Mouse (Mus musculus) lung, embryonic 16.5 days (tissue): ENCODE results near the gene Rasal2. TPM values are rescaled to one million over a fixed set of nuclear protein-coding genes. Genes with fewer than 3 reads are reported as not detected.

ENCODE experiments used
- ATAC-seq: fragments of 200-750 bp; cut with Nextera tagmentation; 2 replicates; pipeline ENCODE4 v1.8.0; 2017; ENCODE audit warnings: low read depth, mild to moderate bottlenecking, moderate library complexity
- H3K27ac ChIP-seq: fragments of 300-500 bp; sonication (generic); 2 replicates; pipeline ENCODE4 v1.5.1; 2014; ENCODE audit warnings: mild to moderate bottlenecking, control low read depth, low read length
- H3K27me3 ChIP-seq: fragments of 300-500 bp; sonication (generic); 2 replicates; pipeline ENCODE4 v1.6.1; 2014; ENCODE audit warnings: low read depth, low read length, mixed read lengths; ENCODE audit not compliant: control insufficient read depth, insufficient read depth
- H3K36me3 ChIP-seq: fragments of 300-500 bp; sonication (generic); 2 replicates; pipeline ENCODE4 v1.6.1; 2014; ENCODE audit warnings: low read length; ENCODE audit not compliant: control insufficient read depth, insufficient read depth
- H3K4me1 ChIP-seq: fragments of 300-500 bp; sonication (generic); replicated peaks from 2 replicates; pipeline ENCODE4 v1.6.1; 2014; ENCODE audit warnings: low read length, mixed read lengths; ENCODE audit not compliant: control insufficient read depth, insufficient read depth
- H3K4me2 ChIP-seq: fragments of 300-500 bp; sonication (generic); 2 replicates; pipeline ENCODE4 v1.6.1; 2014; ENCODE audit warnings: low read depth, low read length, control low read depth
- H3K4me3 ChIP-seq: fragments of 300-500 bp; sonication (generic); 2 replicates; pipeline ENCODE4 v1.5.1; 2014; ENCODE audit warnings: mild to moderate bottlenecking, low read length, control low read depth
- H3K9ac ChIP-seq: fragments of 300-500 bp; sonication (generic); 2 replicates; pipeline ENCODE4 v1.6.1; 2014; ENCODE audit warnings: low read length, control low read depth
- H3K9me3 ChIP-seq: fragments of 300-500 bp; sonication (generic); 2 replicates; pipeline ENCODE4 v1.6.1; 2016; ENCODE audit warnings: low read length; ENCODE audit not compliant: control insufficient read depth
- WGBS: fragments of 180-500 bp; shearing (Covaris S2); extraction: QIAGEN DNeasy Blood & Tissue Kit; methylation state at CpG from one replicate; pipeline ENCODE4 v1.1.7; 2014; 5-methylcytosine and 5-hydroxymethylcytosine counted together
- polyA plus RNA-seq: library from polyadenylated mRNA; unstranded; fragments of >200 nt; fragmentation: Nextera tagmentation; extraction: Ambion mirVana; gene quantifications from 2 replicates; pipeline ENCODE4 v1.2.1, GENCODE M21; 2015

The Rasal2 gene
- polyA plus RNA-seq, 1 experiment from 2014 or later: 8.5 TPM

GRCm38 (mm10) chr1:157128219-157128618 is 284.2 kb downstream of the Rasal2 start:
- Histone ChIP-seq H3K9me3 (no peaks in the 10 kb centered on the region), H3K27me3 (no peaks in the 10 kb centered on the region), H3K4me3 (no peak overlapping the region), H3K36me3 (no peaks in the 10 kb centered on the region), H3K4me1 (no peaks in the 10 kb centered on the region), H3K9ac (no peak overlapping the region), H3K27ac (no peak overlapping the region), H3K4me2 (no peak overlapping the region)
- ATAC-seq: peak; percentile 72
- 93% methylated on average over 2 of the region's 2 CpGs for WGBS

GRCm38 (mm10) chr1:157123836-157124235 is 288.6 kb downstream of the Rasal2 start:
- Histone ChIP-seq H3K4me3 (no peak overlapping the region), H3K27ac (no peak overlapping the region), H3K4me2 (no peak overlapping the region), H3K36me3 (no peaks in the 10 kb centered on the region), H3K4me1 (no peaks in the 10 kb centered on the region), H3K27me3 (no peaks in the 10 kb centered on the region), H3K9ac (no peak overlapping the region), H3K9me3 (no peaks in the 10 kb centered on the region)
- 55% methylated on average over 3 of the region's 3 CpGs for WGBS
- ATAC-seq: no peak

GRCm38 (mm10) chr1:157119168-157119567 is 293.2 kb downstream of the Rasal2 start:
- no peak for ATAC-seq
- H3K9ac ChIP-seq: no peak overlapping the region
- no peak overlapping the region for H3K4me3 ChIP-seq
- no peak overlapping the region for H3K4me2 ChIP-seq
- H3K4me1 ChIP-seq: no peaks in the 10 kb centered on the region; the same call in none of the 2 replicates
- H3K27me3 ChIP-seq: no peaks in the 10 kb centered on the region
- H3K27ac ChIP-seq: no peak overlapping the region
- WGBS: 71% methylated on average over 6 of the region's 6 CpGs
- no peaks in the 10 kb centered on the region for H3K36me3 ChIP-seq
- 0 out of 2 replicates have a peak, but pooled peaks cover 2% of the 10 kb centered on the region for H3K9me3 ChIP-seq

- no peaks in the 10 kb centered on the region; the same call in none of the 2 replicates for H3K4me1 ChIP-seq
- 0 out of 2 replicates have a peak, but pooled peaks cover 2% of the 10 kb centered on the region for H3K9me3 ChIP-seq
- H3K36me3 ChIP-seq: no peaks in the 10 kb centered on the region
- H3K9ac ChIP-seq: no peak overlapping the region
- H3K4me3 ChIP-seq: no peak overlapping the region
- H3K27me3 ChIP-seq: no peaks in the 10 kb centered on the region
- 67% methylated on average over 3 of the region's 3 CpGs for WGBS
- no peak overlapping the region for H3K27ac ChIP-seq
- ATAC-seq: peak; percentile 92
- H3K4me2 ChIP-seq: no peak overlapping the region
Observed at GRCm38 (mm10) chr1:157117440-157117839, 295.0 kb downstream of the Rasal2 start.

GRCm38 (mm10) chr1:157114492-157114891 is 297.9 kb downstream of the Rasal2 start:
- Histone ChIP-seq H3K27ac (no peak overlapping the region), H3K36me3 (no peaks in the 10 kb centered on the region), H3K9ac (no peak overlapping the region), H3K4me3 (no peak overlapping the region), H3K27me3 (no peaks in the 10 kb centered on the region), H3K9me3 (0 out of 2 replicates have a peak, but pooled peaks cover 2% of the 10 kb centered on the region), H3K4me2 (no peak overlapping the region), H3K4me1 (no peaks in the 10 kb centered on the region; the same call in none of the 2 replicates)
- ATAC-seq: no peak
- WGBS: 77% methylated on average over 2 of the region's 2 CpGs

GRCm38 (mm10) chr1:157110287-157110835 is 302.0 kb downstream of the Rasal2 start:
- H3K4me2 ChIP-seq: no peak overlapping the region
- no peak overlapping the region for H3K9ac ChIP-seq
- 0 out of 2 replicates have a peak, but pooled peaks cover 2% of the 10 kb centered on the region for H3K9me3 ChIP-seq
- H3K27ac ChIP-seq: no peak overlapping the region
- no peaks in the 10 kb centered on the region for H3K36me3 ChIP-seq
- no peaks in the 10 kb centered on the region for H3K4me1 ChIP-seq
- no peaks in the 10 kb centered on the region for H3K27me3 ChIP-seq
- no peak overlapping the region for H3K4me3 ChIP-seq
- ATAC-seq: no peak
- 58% methylated on average over 6 of the region's 6 CpGs for WGBS

- Histone ChIP-seq H3K27me3 (no peaks in the 10 kb centered on the region), H3K4me3 (no peak within 1 kb of the TSS), H3K4me1 (no peaks in the 10 kb centered on the region), H3K36me3 (no peaks in the 10 kb centered on the region), H3K27ac (no peak within 1 kb of the TSS), H3K9ac (no peak within 1 kb of the TSS), H3K4me2 (no peak within 1 kb of the TSS), H3K9me3 (no peaks in the 10 kb centered on the region)
- no peak for ATAC-seq
- WGBS: 76% methylated on average over 4 of the region's 4 CpGs
Observed at GRCm38 (mm10) chr1:157108580-157108979, 303.8 kb downstream of the Rasal2 start, which contains the start of gene Tex35. Gene Tex35 (minus strand): TSS chr1:157108680.

- Histone ChIP-seq H3K27me3 (no peaks in the 10 kb centered on the region), H3K4me3 (peak overlapping the region; percentile 40), H3K27ac (no peak overlapping the region), H3K9me3 (no peaks in the 10 kb centered on the region), H3K36me3 (no peaks in the 10 kb centered on the region), H3K9ac (peak overlapping the region; percentile 45), H3K4me1 (0 out of 2 replicates have a peak, but pooled peaks cover 8% of the 10 kb centered on the region), H3K4me2 (peak overlapping the region; percentile 52)
- WGBS: 11% methylated on average over 19 of the region's 19 CpGs
- peak; percentile 87 for ATAC-seq
Observed at GRCm38 (mm10) chr1:157101122-157101865, 311.1 kb downstream of the Rasal2 start.

GRCm38 (mm10) chr1:157095534-157095933 is 316.9 kb downstream of the Rasal2 start:
- no peaks in the 10 kb centered on the region for H3K9me3 ChIP-seq
- no peak overlapping the region for H3K4me3 ChIP-seq
- 79% methylated on average over 4 of the region's 4 CpGs for WGBS
- H3K27me3 ChIP-seq: no peaks in the 10 kb centered on the region
- H3K4me1 ChIP-seq: no peaks in the 10 kb centered on the region
- H3K4me2 ChIP-seq: no peak overlapping the region
- H3K27ac ChIP-seq: no peak overlapping the region
- no peak overlapping the region for H3K9ac ChIP-seq
- H3K36me3 ChIP-seq: no peaks in the 10 kb centered on the region
- no peak for ATAC-seq
